Mouse (Mus musculus) erythroblast, embryonic 14.5 days (primary cell): Measurements from ENCODE around the gene Spdef. TPM values are rescaled to one million over a fixed set of nuclear protein-coding genes. Genes with fewer than 3 reads are reported as not detected.

Experiments used
- H3K27me3 ChIP-seq: 2 replicates; pipeline ENCODE4 v1.6.1; 2012; ENCODE audit warnings: inconsistent platforms; ENCODE audit not compliant: control insufficient read depth
- H3K36me3 ChIP-seq: 2 replicates; pipeline ENCODE4 v1.6.1; 2012; ENCODE audit warnings: mild to moderate bottlenecking, inconsistent platforms; ENCODE audit not compliant: control insufficient read depth
- H3K4me1 ChIP-seq: 2 replicates; pipeline ENCODE4 v1.6.1; 2012; ENCODE audit warnings: inconsistent platforms; ENCODE audit not compliant: control insufficient read depth
- H3K4me3 ChIP-seq: replicated peaks from 2 replicates; pipeline ENCODE3; 2012; ENCODE audit warnings: moderate library complexity, mild to moderate bottlenecking, inconsistent platforms
- H3K9me3 ChIP-seq: 2 replicates; pipeline ENCODE4 v1.6.1; 2012; ENCODE audit warnings: low read length, inconsistent platforms, mixed read lengths; ENCODE audit not compliant: control insufficient read depth
- GATA1 ChIP-seq: IDR thresholded peaks from 2 replicates; pipeline ENCODE4 v1.6.1; 2012; ENCODE audit warnings: low read length, inconsistent platforms, mixed read lengths
- TAL1 ChIP-seq: IDR thresholded peaks from 3 replicates; pipeline ENCODE4 v1.6.1; 2012; ENCODE audit warnings: low read length, inconsistent platforms, mixed read lengths
- polyA plus RNA-seq: library from polyadenylated mRNA; stranded (reverse); fragments of >175 nt; gene quantifications from 2 replicates; pipeline ENCODE4 v1.2.3, GENCODE M21; 2012

The Spdef gene
- polyA plus RNA-seq, 1 experiment = not detected

DNA sequence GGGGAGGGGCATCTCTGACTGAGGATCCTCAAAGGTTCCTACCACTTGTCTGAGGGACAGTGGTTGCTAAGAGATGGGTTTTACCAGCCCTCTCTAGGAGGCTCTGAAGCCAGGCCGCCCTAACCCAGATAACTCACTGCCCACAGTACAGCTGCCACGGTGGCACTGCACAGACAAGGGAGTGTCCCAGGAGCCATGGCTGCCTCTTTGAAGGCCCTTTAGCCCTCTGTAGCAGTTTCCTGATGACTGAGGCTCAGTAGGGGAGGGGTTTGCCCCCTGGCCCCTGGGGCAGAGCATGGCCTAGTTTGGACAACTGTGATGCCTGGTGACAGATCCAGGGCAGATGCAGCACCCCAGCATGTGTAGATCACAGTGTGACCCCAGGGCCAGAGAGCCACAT, 27.9 kb downstream of the Spdef start:
- no peak for TF ChIP-seq TAL1
- TF ChIP-seq GATA1 = no peak
- Histone ChIP-seq H3K4me1 (peaks cover 8% of the 10 kb centered on the region), H3K27me3 (peaks cover 7% of the 10 kb centered on the region), H3K36me3 (no peaks in the 10 kb centered on the region), H3K4me3 (no peak overlapping the region), H3K9me3 (peaks cover 20% of the 10 kb centered on the region)

DNA sequence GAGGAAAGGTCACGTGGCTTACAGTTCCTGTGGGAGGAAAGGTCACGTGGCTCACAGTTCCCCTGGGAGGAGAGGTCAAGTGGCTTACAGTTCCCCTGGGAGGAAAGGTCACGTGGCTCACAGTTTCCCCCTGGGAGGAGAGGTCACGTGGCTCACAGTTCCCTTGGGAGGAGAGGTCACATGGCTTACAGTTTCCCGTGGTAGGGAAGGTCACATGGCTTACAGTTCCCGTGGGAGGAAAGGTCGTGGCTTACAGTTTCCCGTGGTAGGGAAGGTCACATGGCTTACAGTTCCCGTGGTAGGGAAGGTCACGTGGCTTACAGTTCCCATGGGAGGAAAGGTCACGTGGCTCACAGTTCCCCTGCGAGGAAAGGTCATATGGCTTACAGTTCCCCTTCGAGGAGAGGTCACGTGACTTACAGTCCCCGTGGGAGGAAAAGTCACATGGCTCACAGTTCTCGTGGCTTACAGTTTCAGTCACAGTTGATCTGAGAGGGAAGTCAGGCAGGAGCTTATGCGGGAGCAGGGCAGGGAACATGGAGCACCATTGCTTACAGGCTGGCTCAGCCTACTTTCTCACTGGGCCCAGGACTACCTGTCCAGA, 29.0 kb downstream of the Spdef start:
- TF ChIP-seq GATA1 (no peak), TAL1 (no peak)
- Histone ChIP-seq H3K4me3 (no peak overlapping the region), H3K9me3 (peaks cover 20% of the 10 kb centered on the region), H3K27me3 (no peaks in the 10 kb centered on the region; the same call in 1 of the 2 replicates), H3K36me3 (no peaks in the 10 kb centered on the region), H3K4me1 (peaks cover 3% of the 10 kb centered on the region)

DNA sequence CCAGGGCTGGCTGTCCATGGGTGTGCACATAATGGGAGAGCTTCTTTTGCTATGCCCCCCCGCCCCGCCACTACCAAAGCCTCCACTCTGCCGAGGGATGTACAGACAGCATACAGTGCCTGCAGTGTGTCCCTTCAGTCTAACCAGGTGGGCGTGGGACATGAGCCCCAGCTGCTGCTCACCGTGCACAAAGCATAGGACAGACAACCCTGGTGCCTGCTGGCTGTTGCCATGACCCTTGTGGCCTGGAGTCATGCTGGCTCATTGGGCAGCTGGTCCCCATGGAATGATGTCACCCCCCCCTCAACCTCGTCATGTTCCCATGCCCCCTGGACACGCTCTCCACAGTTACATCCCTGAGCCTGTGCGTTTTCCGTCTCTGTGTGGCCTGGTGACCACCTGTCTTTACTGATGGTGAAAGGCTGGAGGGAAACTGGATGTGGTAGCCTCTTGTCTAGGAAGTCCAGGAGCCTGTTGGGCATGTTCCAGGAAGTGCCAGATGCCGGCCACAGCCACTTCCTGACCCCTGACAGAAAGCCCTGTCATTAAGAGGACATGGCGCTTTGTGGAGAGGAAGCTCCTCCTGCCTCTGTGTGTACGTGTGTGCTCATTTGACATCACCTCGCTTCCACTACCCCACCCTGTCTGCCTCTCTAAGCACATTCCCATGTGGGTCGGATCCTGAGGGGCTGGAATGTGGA, 37.6 kb downstream of the Spdef start:
- no peak overlapping the region for H3K4me3 ChIP-seq
- no peaks in the 10 kb centered on the region for H3K4me1 ChIP-seq

GRCm38 (mm10) chr17:27686395-27686794, 42.4 kb downstream of the Spdef start:
- H3K27me3 ChIP-seq = peaks cover 66% of the 10 kb centered on the region
- H3K9me3 ChIP-seq = no peaks in the 10 kb centered on the region
- peaks cover 2% of the 10 kb centered on the region for H3K4me1 ChIP-seq
- TF ChIP-seq TAL1 (no peak), GATA1 (no peak)
- H3K4me3 ChIP-seq = no peak overlapping the region
- H3K36me3 ChIP-seq = no peaks in the 10 kb centered on the region

More for the DNA sequence above, 37.6 kb downstream of the Spdef start:
- Histone ChIP-seq H3K36me3 (no peaks in the 10 kb centered on the region), H3K27me3 (peaks cover 32% of the 10 kb centered on the region), H3K9me3 (no peaks in the 10 kb centered on the region)
- TF ChIP-seq TAL1 = no peak
- no peak for TF ChIP-seq GATA1

- H3K27me3 ChIP-seq = peaks cover 63% of the 10 kb centered on the region
- TF ChIP-seq GATA1 (no peak), TAL1 (no peak)
- H3K9me3 ChIP-seq = no peaks in the 10 kb centered on the region
- no peak overlapping the region for H3K4me3 ChIP-seq
- H3K4me1 ChIP-seq = peaks cover 2% of the 10 kb centered on the region
- H3K36me3 ChIP-seq = no peaks in the 10 kb centered on the region
These were observed 43.2 kb downstream of the Spdef start for GRCm38 (mm10) chr17:27685550-27685913.

DNA sequence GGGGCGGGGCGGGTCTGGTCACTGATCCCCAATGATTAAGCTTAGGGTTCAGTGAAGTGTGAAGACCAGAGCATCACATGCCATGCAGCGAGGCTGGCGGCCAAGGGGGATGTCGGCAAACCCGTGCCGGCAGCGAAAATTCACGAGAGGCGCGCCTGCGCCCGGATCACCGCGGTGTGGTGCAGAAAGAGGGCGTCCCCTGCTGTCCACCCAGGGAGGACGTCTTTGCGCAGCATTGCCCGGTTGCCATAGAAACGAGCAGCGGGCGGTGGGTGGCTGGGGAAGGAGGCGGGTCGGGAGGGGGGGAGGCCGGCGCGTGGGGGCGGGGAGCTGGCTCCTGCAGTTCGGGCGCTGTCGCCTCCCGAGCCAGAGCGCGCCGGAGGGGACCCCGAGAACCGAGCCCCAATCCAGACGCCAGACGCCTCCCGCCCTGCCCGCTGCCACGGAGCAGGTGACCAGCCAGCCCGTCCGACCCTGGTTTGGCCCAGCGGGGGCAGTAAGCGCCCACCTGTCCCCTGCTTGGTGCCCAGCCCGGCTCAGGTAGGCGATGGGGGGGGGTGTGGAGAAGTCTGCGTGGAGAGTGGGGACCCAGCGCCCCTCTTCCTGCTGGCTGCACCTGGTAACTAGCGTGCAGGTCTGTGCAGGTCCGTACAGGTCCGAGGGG, 43.7 kb downstream of the Spdef start:
- H3K9me3 ChIP-seq = no peaks in the 10 kb centered on the region
- H3K27me3 ChIP-seq = peaks cover 61% of the 10 kb centered on the region
- H3K36me3 ChIP-seq = no peaks in the 10 kb centered on the region
- no peak overlapping the region for H3K4me3 ChIP-seq
- H3K4me1 ChIP-seq = peaks cover 2% of the 10 kb centered on the region
- TF ChIP-seq GATA1 (no peak), TAL1 (no peak)

DNA sequence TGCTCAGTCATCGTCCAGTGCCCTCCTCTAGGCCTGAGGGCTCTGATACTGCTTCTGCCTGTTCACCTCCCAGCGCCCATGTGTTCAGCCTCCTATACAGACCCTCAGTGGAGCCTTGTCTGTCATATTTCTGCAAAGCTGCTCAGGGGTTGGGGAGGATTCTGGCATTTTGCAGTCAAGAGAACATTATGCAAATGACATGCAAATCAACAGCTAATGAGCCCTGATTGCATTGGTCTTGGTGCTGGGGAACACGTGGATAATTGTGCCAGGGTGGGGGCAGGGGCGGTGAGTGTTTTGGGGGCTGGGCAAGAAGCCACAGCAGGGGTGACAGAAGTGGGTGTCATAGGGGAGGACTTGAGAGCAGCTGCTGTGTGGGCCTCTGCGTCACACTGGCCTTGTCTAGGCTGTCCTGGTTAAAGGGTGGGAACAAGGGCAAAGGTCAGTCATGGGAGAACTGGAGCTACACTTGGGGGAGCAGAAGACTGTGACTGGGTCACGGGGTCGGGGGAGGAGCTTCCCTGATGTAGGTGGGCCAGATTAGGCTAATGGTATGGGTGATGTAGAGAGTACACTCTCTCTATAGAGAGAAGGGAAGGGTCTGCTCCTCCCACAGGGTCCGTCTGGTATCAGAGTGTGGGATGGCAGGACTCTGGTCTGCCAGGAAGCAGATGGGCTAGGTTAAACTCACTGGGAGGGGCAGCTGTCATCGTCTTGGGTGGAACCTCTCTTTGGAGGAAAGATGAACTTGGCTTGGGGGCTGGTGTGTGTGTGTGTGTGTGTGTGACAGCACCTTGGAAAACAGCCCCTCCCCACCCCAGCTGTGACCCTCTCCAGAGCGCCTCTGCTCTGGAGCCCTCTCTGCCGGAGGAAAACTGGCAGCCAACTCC, 49.6 kb downstream of the Spdef start:
- Histone ChIP-seq H3K27me3 (peaks cover 14% of the 10 kb centered on the region), H3K9me3 (no peaks in the 10 kb centered on the region), H3K4me1 (no peaks in the 10 kb centered on the region), H3K4me3 (no peak overlapping the region), H3K36me3 (no peaks in the 10 kb centered on the region)
- TF ChIP-seq GATA1 = no peak
- TF ChIP-seq TAL1 = no peak

DNA sequence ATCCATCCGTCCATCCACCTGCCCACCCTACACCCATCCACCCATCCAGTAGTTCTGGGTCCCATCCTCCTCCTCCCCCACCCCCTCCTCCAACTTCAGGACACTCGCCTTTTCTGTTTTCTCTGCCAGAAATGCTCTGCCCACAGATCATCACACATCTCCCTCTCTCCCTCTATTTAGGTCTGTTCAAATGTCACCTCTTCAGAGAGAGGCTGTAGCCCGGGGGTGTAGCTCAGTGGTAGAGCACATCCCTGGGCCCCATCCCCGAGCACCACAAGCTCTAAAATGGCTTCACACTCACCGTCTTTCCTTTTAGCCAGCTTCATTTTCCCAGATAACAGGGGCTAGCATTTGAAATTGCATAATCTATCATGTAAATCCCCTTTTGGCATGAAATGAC, 51.0 kb downstream of the Spdef start:
- Histone ChIP-seq H3K9me3 (no peaks in the 10 kb centered on the region), H3K4me1 (no peaks in the 10 kb centered on the region), H3K27me3 (no peaks in the 10 kb centered on the region), H3K4me3 (no peak overlapping the region), H3K36me3 (no peaks in the 10 kb centered on the region)
- no peak for TF ChIP-seq GATA1
- TF ChIP-seq TAL1 = no peak
